In genomic region chr15:79062376-79063159, GRCm38 (mm10) we compare ENCODE assay signal across 8 mouse cellular contexts. TPM values are rescaled to one million over a fixed set of nuclear protein-coding genes. Genes with fewer than 3 reads are reported as not detected.
DNase-seq lines count a peak whose midpoint lies in the region; ATAC-seq lines count a peak whose summit lies in the region.

Gene Ankrd54 (minus strand): TSS chr15:79062893.

- peaks cover 17% of the 10 kb centered on the region for H3K4me1 ChIP-seq in hindbrain, embryonic 12.5 days

- peak within 1 kb of the TSS; percentile 93 for H3K9ac ChIP-seq in hindbrain, embryonic 12.5 days

- peak within 1 kb of the TSS; percentile 73 for H3K4me2 ChIP-seq in hindbrain, embryonic 12.5 days (replicated peaks)

- WGBS in hindbrain, embryonic 12.5 days = under 1% methylated on average over 77 of the region's 80 CpGs

- H3K36me3 ChIP-seq in hindbrain, embryonic 12.5 days = peaks cover 31% of the 10 kb centered on the region

- no peaks in the 10 kb centered on the region for H3K9me3 ChIP-seq in hindbrain, embryonic 12.5 days (replicated peaks)

- DNase-seq in NIH3T3 (ENCODE audit: low read depth) = peak; percentile 99
- peak; percentile 97 to 98 for DNase-seq in cerebellum, postnatal 10 days
- DNase-seq in frontal cortex, postnatal 10 days (ENCODE audit: low spot score in 2 of 2) = peak; percentile 99
- DNase-seq in layer of hippocampus, postnatal 14 days (ENCODE audit: low spot score in 2 of 2) = peak; percentile 98 to 99
- peak; percentile 96 for DNase-seq in lung, postnatal 14 days
- peak; percentile 99 for DNase-seq in retina, adult 2 months (ENCODE audit: low read depth, low spot score)
- peak; percentile 91 to 96 for DNase-seq in thymus, postnatal 36 days

- peak within 1 kb of the TSS; percentile 93 for H3K4me3 ChIP-seq in hindbrain, embryonic 12.5 days

- H3K27ac ChIP-seq in hindbrain, embryonic 12.5 days = peak within 1 kb of the TSS; percentile 86

- peak; percentile 100 for ATAC-seq in hindbrain, embryonic 12.5 days (ENCODE audit: low FRiP score)

- H3K27me3 ChIP-seq in hindbrain, embryonic 12.5 days = 0 out of 2 replicates have a peak, but pooled peaks cover 4% of the 10 kb centered on the region

RNA-seq across cellular contexts. Expression of gene Ankrd54, which starts in this region (rescaled TPM):
- 56.8 and 60.3 TPM in 2 replicates for polyA plus RNA-seq in hindbrain, embryonic 12.5 days (2016; fragmentation: Nextera tagmentation; extraction: Ambion mirVana)
- 10 to 100 TPM; 18.9 to 19.0 TPM for total RNA-seq in layer of hippocampus, postnatal 14 days (2021)

Comparison
In these comparisons a context has a peak if more than half of its experiments do, and no peak if none do; other contexts are left out.
1. Peak in every context shown above with its lines: DNase-seq, ATAC-seq, H3K4me3 ChIP-seq and H3K27ac ChIP-seq.